Mouse (Mus musculus): ENCODE results near the gene Asgr1.

Gene Asgr1

DNA sequence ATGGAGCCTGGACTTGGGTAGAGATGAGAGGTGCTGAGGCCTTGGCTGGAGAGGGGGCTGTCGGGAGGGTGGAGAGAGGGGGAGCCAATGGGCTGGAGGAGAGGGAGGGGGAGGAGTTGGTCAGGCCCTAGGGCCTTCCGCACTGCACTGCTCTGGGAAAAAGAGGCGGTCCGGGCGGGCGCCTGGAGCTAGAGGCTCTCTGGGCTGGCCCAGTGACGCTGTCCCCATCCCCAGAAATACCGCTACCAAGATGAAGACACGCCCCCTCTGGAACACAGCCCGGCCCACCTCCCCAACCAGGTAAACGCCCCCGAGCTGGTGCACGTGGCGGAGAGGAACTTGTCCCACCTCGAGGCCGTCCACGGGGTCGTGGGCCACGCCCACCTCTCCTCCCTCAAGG, 27.2 kb upstream of the Asgr1 start:
- peak; percentile 72 for DNase-seq (ENCODE audit: low spot score)

DNA sequence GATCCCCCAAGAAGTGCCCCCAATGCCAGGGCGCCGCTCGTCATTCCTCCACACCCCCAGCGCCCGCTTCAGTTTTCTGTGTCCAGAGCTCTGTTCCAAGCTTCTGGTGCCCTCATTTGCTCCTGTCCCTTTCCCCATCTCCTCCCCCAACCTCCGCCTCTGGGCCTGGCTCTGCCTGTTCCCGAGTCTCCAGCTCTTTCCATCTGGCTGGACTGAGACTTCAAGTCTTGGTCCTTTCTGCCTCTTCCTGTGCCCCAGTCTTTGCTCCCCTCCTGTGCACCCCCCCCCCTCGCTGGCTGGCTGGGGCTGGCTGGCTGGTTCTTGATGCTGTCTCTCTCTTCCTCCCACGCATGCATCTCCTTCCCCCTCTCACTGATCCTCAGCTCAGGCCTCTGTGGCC, 26.5 kb upstream of the Asgr1 start:
- peak; percentile 54 for DNase-seq (ENCODE audit: low spot score)

DNA sequence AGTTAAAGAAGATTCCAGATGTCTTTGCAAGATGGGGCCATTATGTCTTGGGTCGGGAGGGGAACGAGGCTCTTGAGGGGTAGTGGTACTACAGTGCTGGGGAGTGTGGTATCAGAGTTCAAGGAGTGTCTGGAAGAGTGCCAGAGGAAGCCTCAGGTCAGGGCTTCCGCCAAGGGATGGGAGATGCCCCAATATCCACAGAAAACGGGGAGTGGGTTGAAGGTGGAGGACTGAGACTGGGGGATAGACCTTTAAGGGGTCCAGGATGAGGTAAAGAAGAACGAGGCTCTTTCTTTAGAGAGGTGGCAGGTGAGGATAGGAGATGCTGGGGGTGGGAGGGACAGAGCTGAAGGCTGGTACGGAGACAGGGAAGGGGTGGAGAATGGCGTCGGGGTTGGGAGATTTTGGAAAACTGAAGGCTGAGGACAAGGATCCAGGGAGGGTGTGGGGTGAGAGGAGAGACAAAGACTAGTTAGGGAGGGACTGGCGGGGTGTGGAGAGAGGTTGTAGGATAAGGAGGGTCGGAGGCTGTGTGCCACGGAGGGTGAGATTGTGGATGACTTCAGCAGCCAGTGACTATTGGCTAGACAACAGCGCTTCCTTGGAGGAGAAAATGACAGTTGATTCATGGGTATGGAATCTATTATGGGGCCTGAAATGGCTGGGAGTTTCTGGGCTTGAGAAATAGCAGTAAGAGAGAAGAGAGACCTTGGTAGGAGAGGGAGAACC, 25.3 kb upstream of the Asgr1 start:
- DNase-seq (ENCODE audit: low spot score): no peak

DNA sequence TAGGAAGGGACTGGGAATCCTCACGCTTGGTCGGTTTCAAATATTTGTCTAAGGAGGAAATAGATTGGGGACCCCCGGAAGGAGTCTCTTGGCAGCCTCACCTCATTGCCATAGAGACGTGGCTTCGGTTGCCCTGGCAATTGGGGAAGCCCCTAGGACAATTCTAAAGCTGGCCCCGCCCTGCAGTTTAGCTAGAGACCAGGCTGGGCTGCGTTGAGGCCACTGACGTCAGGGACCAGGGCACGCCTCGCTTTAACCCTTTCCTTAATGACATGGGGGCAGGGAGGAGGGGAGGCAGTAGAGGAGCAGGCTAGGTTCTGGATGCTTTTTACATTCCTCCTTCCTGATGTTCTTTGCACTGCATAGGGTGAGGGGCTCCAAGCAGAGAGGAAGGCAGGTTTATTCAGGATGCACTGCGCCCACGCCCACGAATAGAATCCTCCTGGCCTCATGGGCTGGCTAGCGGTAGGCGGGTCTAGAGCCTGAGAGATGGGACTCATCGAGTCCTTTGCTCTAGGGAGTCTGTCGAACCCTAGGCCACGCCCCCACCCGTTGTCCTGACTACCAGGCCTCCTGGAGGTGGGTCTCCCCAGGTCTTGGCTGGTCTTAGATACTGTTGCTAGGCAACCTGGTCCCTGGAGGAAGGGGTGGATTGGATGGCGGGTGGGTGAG, 24.6 kb upstream of the Asgr1 start:
- peak; percentile 85 for DNase-seq (ENCODE audit: low spot score)

DNA sequence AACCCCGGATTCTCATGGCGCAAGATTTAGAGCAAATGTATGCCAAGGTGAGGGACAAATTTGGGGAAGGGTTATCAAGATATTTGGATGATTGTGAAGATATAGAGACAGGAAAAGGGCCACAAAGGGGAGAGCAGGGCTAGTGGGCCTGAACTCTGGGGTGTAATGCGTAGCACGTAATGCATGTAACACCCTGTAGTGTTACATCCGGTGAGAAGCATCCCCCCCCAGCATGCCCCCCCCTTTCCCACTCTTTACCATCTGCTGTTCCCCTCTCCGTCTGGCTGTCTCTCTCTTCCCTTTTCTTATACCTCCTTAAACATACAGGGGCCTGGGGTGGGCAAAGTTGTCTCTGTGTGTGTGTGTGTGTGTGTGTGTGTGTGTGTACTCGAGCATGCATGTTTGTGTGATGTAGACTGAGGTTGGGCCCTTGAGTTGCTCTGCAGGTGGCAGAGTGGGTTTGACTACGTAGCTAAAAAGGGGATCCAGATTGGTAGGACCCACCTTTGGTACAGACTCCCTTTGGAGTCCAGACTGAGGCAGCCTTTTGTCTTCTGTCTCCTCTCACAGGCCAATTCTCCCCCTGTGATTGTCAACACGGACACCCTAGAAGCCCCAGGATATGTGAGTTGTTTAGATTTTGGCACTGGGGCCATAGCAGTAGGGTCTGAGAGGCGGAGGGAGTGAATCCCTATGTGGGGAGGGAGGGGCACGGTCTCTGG, 23.9 kb upstream of the Asgr1 start:
- no peak for DNase-seq (ENCODE audit: low spot score)

DNA sequence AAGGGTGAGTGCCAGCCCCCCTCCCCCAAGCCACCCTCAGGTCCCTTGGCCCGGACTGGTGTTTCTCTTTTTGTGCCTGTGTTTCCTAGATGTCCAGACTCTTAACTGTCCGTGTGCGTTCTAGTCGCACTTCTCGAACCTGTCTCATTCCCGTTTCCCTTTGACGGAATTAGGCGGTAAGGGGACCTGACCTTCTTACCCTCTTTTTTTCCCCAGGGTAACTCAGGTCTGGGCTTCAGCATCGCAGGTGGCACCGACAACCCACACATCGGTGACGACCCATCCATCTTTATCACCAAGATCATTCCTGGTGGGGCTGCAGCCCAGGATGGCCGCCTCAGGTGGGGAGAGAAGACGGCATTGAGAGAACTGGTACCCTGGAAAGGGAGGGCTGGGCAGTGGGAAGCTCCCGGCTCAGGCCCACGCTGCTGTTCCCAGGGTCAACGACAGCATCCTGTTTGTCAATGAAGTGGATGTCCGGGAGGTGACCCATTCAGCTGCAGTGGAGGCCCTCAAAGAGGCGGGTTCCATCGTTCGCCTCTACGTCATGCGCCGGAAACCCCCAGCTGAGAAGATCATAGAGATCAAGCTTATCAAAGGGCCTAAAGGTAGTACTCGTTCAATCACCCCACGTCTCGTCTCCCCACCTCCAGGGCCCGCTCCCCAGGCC, 23.1 kb upstream of the Asgr1 start:
- DNase-seq (ENCODE audit: low spot score): no peak

DNA sequence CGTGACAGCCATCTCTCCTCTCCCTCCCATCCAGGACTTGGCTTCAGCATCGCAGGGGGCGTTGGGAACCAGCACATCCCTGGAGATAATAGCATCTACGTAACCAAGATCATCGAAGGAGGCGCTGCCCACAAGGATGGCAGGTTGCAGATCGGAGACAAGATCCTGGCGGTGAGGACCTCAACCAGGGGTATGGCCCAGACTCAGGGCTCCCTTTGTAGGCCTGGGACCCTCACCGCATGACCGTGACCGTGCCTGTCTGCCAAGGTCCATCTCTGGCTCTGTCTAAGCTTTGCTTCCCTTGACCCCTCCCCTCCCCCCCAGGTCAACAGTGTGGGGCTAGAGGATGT, 22.6 kb upstream of the Asgr1 start:
- DNase-seq (ENCODE audit: low spot score): no peak

DNA sequence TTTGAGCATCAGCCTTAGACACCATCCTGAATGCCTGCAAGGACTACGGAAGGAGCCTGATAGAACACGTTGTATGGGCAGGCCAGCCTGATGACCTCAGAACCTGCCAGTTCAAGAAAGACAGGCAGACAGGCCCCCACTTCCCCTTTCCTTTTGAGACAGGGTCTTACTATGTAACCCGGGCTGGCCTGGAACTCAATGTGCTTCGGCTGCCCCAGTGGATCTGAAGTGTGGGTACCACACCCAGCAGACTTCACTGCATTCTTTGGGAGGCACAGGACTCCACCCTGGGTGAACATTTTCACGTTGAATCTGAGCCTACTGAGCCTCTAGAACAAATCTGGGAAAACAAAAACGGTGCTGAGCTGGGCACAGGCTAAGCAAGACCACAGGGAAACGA, 15.7 kb upstream of the Asgr1 start:
- no peak for DNase-seq (ENCODE audit: low spot score)

DNA sequence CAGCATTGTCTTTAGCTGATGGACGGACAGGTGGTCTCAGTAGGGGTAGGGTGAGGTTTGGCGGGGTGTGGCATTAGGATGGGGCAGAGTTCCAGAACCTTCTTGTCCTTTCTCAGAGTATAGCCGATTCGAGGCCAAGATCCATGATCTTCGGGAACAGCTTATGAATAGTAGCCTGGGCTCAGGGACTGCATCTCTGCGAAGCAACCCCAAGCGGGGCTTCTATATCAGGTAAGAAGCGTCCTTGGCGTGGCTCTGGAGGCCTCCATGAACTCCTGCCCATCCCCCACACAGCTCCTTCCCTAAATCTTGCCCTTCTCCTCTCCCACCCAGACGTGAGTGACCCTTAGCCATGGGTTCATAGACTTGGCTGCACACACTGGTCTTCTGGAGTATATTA, 14.3 kb upstream of the Asgr1 start:
- no peak for DNase-seq (ENCODE audit: low spot score)

DNA sequence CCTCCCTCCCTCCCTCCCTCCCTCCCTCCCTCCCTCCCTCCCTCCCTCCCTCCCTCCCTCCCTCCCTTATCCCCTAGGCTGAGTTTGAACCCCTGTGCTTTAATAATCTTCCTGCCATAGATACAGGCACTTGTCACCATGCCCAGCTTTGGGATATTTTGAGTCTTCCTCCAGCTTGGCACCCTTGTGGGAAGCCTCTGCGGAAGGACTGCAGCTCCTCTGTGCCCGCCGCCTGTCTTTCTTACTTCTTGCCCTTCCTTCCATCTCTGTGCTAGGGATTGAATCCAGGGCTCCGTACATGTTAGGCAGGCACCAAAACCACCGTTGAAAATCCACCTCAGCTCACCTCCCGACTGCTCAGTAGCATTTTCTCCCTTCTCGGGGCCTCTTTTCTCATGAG, 13.7 kb upstream of the Asgr1 start:
- DNase-seq (ENCODE audit: low spot score): no peak

DNA sequence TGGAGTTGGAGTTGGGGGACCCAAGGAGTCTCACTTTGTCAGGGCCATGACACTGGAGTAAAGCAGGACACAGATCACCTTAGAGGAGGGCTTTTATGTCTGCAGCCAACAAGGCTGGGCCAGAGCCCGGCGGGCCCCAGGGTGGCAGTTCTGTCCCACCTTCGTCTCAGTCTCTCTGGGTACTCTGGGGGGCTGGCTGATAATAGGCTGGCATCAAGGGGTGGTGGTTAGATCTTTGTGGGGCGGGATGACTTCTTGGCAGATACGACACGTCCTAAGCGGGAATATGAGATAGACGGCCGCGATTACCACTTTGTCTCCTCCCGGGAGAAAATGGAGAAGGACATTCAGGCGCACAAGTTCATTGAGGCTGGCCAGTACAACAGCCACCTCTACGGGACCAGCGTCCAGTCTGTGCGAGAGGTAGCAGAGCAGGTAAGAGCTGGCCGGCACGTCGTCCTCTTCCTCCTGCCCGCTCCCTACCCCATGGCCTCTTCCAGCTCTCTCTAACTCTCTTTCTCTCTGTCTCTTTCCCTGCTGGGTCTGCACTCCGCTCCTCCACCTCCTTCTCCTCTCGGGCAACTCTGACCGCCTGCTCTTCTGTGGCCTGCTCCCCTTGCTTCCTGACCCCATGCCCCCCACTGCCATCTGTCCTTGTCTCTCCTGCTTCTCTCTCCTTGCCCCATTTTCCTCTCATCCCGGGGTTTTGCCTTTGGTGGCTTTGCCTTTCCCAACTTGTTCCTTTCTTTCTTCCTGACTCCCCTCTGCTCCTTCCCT, 11.4 kb upstream of the Asgr1 start:
- no peak for DNase-seq (ENCODE audit: low spot score)

DNA sequence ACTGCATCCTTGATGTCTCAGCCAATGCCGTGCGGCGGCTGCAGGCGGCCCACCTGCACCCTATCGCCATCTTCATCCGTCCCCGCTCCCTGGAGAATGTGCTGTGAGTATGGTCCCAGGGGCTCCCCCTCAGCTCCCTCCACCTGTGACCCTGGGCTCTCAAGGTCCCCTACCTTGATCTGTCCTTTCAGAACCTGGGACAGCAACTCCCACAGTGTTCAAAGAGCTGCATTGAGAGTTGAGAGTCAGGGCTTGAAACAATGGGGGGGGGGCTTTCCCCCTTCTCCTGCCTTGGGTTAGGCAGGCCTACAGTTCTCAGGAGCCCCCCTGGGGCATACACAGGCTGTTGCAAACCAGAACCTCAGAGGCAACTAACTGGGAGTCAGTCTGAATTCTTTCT, 10.2 kb upstream of the Asgr1 start:
- no peak for DNase-seq (ENCODE audit: low spot score)

DNA sequence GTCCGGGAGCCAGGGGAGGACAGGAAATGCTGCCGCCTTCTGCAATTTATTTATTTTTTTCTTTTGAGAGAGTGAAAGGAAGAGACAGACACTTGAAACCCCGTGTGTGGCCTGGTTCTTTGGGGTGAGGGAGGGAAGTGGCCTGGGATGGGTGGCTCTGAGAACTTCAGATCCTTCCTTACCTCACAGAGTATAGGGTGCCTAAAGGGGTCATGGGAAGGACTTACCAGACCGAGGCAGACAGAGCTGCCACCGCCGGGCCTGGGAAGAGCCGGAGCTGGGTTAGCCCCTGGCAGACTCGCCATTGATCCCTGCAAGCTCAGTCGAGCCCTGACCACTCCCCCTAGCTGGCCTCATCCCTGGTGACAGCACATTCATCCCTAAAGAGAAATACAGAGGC, 8.4 kb upstream of the Asgr1 start:
- DNase-seq (ENCODE audit: low spot score): no peak

DNA sequence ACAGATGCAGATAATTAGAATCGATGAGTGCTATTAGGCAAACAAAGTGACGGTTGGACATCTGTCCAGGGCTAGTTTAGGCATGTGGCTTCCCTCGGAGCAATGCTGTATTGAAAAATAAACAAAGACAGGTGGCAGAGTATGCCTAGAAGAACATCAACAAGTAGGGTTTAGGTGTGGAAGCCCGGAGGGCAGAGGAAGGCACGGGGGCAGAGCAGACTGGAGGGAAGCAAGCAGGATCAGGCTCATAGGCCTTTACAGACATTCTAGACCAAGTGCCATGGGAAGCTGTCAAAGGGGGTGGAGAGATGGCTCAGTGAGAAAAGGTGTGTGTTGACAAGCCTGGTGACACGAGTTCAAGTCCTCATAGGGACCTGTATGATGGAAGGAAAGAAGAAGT, 4.5 kb upstream of the Asgr1 start:
- DNase-seq (ENCODE audit: low spot score): no peak

DNA sequence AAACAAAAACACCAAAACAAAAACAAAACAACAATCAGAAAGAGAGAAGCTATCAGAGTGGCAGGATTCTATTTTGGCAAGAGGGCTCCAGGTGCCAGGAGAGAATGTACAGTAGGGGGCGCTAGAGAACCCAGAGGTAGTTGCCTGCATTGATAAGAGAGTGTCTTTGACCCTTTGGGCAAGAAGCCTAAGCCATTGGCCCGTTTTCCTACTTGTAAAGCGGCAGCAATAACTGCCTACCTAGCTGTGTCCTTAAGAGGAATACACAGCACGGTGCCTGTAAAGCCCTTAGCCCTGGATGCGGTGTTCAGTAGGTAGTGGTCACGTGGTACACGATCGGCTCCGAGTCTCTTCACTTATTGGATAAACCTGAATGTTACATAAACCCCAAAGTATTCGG, 4.1 kb upstream of the Asgr1 start:
- DNase-seq (ENCODE audit: low spot score): peak; percentile 40

DNA sequence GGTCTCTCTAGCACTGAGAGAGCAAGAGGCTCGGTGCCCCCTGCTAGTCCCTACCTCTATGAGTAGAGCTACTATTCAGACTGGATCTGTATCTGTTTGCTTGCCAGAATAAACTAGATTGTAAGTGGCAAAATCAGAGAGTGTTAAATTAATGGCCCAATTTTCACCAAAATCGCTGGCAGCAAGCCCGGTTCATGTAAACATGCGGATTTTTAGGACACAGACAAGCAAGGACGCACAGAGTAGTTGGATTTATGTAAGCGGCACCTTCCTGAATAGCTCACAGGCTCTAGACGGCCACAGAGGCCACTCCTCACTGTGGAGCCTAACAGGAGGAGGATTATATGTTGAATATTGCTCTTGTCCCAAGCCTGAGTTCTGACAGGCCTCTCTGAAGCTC, 729 bp upstream of the Asgr1 start:
- no peak for DNase-seq (ENCODE audit: low spot score)

DNA sequence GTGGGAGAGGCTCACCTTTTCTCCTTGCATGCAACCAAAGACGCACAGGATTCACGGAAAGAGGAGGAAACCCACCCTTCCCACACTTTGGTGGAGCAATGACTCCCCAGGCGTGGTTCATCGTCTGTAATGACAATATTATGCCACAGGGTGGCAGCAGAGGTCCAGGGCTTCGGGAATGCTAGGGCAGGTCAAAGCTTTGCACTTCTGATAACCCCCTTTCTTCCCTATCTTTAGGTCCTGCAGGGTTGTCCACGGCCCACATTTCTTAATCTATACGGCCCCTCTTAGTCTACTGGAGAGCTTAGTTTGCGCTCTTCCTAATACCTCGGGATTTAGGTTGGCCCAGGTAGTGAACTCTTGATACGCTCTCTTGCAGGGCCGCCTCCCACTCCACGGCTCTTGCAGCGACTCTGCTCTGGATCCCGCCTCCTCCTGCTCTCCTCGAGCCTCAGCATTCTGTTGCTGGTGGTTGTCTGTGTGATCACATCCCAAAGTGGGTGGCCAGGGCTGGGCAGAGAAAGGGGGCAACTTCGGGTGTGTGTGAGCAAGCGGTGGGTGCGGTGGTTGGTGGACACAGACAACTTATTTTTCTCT, 1.8 kb downstream of the Asgr1 start:
- DNase-seq (ENCODE audit: low spot score): peak; percentile 76

DNA sequence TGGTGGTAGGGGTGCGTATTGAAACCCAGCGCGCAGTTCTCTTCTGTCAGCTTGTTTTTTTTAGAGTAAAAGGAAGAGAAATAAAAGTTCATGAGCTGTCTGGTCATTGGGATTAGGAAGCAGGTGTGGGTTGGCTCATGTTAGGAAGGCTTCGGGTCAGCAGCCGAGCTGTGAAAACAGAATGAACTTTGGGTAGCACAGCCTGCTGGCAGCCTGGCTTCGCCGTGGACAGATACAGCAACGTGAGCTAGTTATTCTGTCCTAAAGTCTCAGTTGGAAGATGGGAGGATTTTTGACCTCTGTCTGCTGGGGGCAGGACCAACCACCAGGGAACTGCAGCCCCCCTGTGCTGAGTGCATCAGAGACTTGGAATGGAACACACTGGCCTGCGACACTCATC, 3.9 kb downstream of the Asgr1 start:
- DNase-seq (ENCODE audit: low spot score): no peak

DNA sequence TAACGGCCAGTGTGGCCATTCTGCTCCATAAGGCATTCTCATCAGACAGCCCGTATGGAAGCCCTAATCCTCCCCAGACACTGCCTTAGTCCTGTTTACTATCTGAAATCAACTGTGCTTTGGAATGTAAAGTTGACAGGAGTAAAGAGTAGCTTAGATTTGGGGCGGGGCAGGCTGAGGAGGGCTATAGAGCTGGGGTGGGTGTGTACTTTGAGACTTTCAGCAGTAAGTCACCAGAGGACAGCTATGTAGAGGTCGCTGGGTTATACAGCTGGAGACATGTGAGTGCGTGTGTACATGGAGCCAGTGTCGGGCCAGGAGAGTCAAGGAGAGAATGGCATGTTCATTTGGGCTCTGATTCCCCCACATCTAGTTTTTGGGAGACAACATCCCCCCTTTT, 6.0 kb downstream of the Asgr1 start:
- no peak for DNase-seq (ENCODE audit: low spot score)

DNA sequence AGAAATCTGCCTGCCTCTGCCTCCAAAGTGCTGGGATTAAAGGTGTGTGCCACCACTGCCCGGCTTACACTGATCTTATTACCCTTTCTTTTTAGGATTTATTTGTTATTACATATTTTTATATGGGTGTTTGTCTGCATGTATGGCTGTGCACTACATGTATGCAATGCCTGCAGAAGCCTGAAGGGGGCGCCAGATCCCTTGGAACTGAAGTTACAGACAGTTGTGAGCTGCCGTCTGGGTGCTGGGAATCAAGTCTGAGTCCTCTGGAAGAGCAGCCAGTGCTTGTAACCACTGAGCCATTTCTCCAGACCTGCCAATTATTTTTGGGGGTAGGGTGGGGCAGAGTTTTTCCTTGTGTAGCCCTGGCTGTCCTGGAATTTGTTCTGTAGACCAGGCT, 9.2 kb downstream of the Asgr1 start:
- peak; percentile 62 for DNase-seq (ENCODE audit: low spot score)

DNA sequence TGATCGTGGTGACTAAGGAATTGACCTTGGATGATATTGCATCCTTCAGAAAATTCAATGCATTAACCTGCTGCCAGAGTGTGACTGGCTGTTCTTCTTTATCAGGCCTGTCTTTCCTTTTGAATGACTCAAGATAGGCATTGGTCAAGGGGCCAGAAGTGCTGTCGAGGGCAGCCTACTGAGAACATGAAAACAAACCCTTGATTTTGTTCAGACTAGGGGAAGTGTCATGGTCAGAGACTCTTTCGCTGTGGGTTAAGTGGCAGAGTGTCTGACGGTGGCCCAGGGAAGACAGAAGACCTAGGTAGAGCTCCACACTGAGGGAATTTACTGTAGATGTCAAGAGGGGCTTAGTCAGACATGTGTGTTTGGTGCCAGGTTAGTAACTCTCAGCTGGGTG, 12.8 kb downstream of the Asgr1 start:
- no peak for DNase-seq (ENCODE audit: low spot score)

DNA sequence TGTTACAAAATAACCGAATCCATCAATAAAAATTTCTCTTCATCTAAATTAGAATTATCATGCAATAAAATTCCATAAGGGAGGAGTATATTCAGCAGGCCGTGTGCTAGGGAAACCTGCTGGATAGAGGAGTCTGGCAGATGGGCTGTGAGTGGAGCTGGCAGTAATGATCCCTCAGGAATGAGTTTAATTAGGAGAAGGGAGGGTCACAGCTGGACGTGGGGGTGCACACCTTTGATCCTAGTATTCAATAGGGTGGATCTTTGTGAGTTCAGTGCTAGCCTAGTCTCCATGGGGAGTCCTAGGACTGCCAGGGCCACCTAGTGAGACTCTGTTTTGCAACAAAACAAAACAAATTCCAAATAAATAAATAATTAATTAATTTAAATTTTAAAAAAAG, 14.4 kb downstream of the Asgr1 start:
- no peak for DNase-seq (ENCODE audit: low spot score)
